Mouse (Mus musculus): ENCODE results near the gene Atp9a.

DNA sequence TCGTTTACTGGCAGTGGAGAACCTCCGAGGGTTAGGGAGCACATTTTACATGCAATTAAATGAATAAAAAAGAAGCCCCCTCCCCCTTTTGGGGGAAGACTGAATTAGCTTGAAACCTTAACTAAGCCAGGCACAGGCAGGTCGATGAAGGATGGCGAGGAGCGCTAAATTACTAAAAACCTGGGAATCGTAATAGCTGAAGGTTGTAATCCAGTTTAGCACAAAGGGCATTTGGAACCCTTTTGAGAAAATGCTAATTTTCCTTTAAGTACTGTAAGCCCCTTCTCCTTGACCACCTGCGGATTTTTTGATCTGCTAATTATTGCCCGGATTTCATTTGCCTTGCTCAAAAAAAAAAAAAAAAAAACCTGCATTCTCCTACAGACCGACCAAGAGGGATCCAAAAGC lies 22.3 kb upstream of the Atp9a start:
- TF ChIP-seq POLR2A (IDR thresholded peaks at IDR 0.05; ENCODE audit: low read depth, low read length) (no peak), CTCF (IDR thresholded peaks at IDR 0.05; ENCODE audit: borderline replicate concordance, insufficient read depth, low read length) (no peak)
